Mouse (Mus musculus) heart, embryonic 11.5 days (tissue): ENCODE data around the gene Zgrf1. TPM values are rescaled to one million over a fixed set of nuclear protein-coding genes. Genes with fewer than 3 reads are reported as not detected.
A peak's percentile ranks its signal among the peaks of the same experiment; 100 is the strongest.

Source experiments
- microRNA counts: library from miRNA; unstranded; fragments of <30 nt; microRNA quantifications from one replicate; lab custom pipeline; 2015
- microRNA-seq: library from miRNA; unstranded; fragments of <30 nt; microRNA quantifications from one replicate; pipeline ENCODE4, GENCODE M21; 2016; ENCODE audit warnings: borderline number of aligned reads
- polyA plus RNA-seq: library from polyadenylated mRNA; unstranded; fragments of >200 nt; fragmentation: Nextera tagmentation; extraction: Ambion mirVana; gene quantifications from 2 replicates; pipeline ENCODE4 v1.2.1, GENCODE M21; 2014

Gene Zgrf1
- polyA plus RNA-seq, 1 experiment from 2014 or later, result 10.7 TPM

MicroRNAs encoded within 50 kb of the gene (microRNA counts, 519-probe panel; counts per million panel counts)
- 4,425 counts per million, percentile 37 among the panel's probes with 10 or more counts for microRNA mmu-miR-302a (lab: Ali Mortazavi, UCI)
- 32.2 counts per million for microRNA mmu-miR-302b (lab: Ali Mortazavi, UCI)
- microRNA mmu-miR-302c (lab: Ali Mortazavi, UCI), result 32.2 counts per million
- microRNA mmu-miR-302d (lab: Ali Mortazavi, UCI), result 5,713 counts per million, percentile 68 among the panel's probes with 10 or more counts
- microRNA mmu-miR-367 (lab: Ali Mortazavi, UCI), result 4,360 counts per million, percentile 36 among the panel's probes with 10 or more counts

Small RNAs within 50 kb of the gene (microRNA-seq; reads per million reads assigned to microRNA genes)
- gene Mir302a (5,116 reads per million, percentile 93 among the genes with 10 or more reads in this experiment), gene Mir302b (4,139 reads per million, percentile 92 among the genes with 10 or more reads in this experiment), gene Mir302c (727 reads per million, percentile 83 among the genes with 10 or more reads in this experiment), gene Mir302d (4,538 reads per million, percentile 92 among the genes with 10 or more reads in this experiment), gene Mir367 (1.4 reads per million, percentile 19 among the genes with 10 or more reads in this experiment)

Other genes with a start within 250 kb of the Zgrf1 start
- gene Ank2, start 54.1 kb upstream of the Zgrf1 start, polyA plus RNA-seq, result 30.8 and 31.8 TPM in 2 replicates
- gene Larp7, start 140 bp upstream of the Zgrf1 start, polyA plus RNA-seq, result 62.3 and 64.4 TPM in 2 replicates
- gene Neurog2, start 79.6 kb downstream of the Zgrf1 start, polyA plus RNA-seq, result not detected in 2 replicates
- gene Alpk1, start 227.0 kb downstream of the Zgrf1 start, polyA plus RNA-seq, result 0.72 and 1.2 TPM in 2 replicates
- gene Tifa, start 236.3 kb downstream of the Zgrf1 start, polyA plus RNA-seq, result 3.3 and 3.4 TPM in 2 replicates